Mouse (Mus musculus) midbrain, embryonic 10.5 days (tissue): ENCODE results near the gene Psmb3. TPM values are rescaled to one million over a fixed set of nuclear protein-coding genes. Genes with fewer than 3 reads are reported as not detected.

ENCODE experiments used
- DNase-seq: peaks from one replicate; pipeline ENCODE4 v3.0.0-alpha.2; 2017; ENCODE audit warnings: low spot score
- H3K27ac ChIP-seq: fragments of 300-500 bp; sonication (generic); replicated peaks from 2 replicates; pipeline ENCODE4 v1.5.1; 2016; ENCODE audit warnings: mild to moderate bottlenecking
- H3K27me3 ChIP-seq: fragments of 300-500 bp; sonication (generic); 2 replicates; pipeline ENCODE4 v1.6.1; 2016; ENCODE audit warnings: low read depth, mild to moderate bottlenecking; ENCODE audit not compliant: poor library complexity, severe bottlenecking
- H3K36me3 ChIP-seq: fragments of 300-500 bp; sonication (generic); 2 replicates; pipeline ENCODE4 v1.6.1; 2016; ENCODE audit warnings: mild to moderate bottlenecking, moderate library complexity
- H3K4me1 ChIP-seq: fragments of 300-500 bp; sonication (generic); 2 replicates; pipeline ENCODE4 v1.6.1; 2016
- H3K4me3 ChIP-seq: fragments of 300-500 bp; sonication (generic); 2 replicates; pipeline ENCODE4 v1.5.1; 2016; ENCODE audit warnings: mild to moderate bottlenecking, moderate library complexity
- H3K9me3 ChIP-seq: fragments of 300-500 bp; sonication (generic); replicated peaks from 2 replicates; pipeline ENCODE4 v1.6.1; 2016; ENCODE audit warnings: mild to moderate bottlenecking
- WGBS: fragments of 180-500 bp; shearing (Covaris S2); methylation state at CpG from one replicate; pipeline ENCODE4 v1.1.7; 2016; 5-methylcytosine and 5-hydroxymethylcytosine counted together
- polyA plus RNA-seq: library from polyadenylated mRNA; unstranded; fragments of >200 nt; fragmentation: Nextera tagmentation; extraction: Ambion mirVana; gene quantifications from 2 replicates; pipeline ENCODE4 v1.2.1, GENCODE M21; 2016

Gene Psmb3
- polyA plus RNA-seq, 1 experiment from 2014 or later: 631 TPM

DNA sequence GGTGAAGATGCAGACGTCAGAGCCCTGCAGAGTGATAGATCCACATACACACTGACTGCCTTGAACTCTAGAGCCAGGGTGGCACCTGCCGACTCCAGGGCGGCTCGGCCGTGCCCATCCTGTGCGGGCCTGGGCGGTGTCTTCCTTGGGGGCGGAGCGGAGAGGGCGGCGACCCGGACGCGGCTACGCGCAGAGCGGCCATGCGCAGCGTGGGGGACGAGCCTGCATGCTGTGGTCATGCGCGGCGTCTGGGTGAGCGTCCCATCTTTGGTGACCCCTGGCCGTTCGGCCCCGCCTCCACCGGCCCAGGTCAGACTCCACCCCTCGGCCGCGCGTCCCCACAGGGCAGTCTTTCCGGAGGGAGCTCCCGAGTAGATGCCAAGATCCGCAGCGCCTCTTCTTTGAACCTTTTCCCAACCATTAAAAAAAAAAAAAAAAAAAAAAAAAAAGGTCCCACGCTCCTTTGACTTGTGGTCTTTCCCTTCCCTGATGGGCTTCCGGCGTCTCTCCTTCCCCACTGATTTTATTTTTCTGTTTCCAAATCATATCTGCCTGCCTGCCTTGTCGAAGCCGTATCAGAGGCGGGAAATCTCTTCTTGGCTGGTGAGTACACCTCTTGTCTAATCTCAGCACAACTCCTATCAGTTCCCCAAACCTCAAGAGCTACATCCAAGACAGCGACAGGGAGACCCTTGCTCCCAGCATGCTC is 17.4 kb upstream of the Psmb3 start, which contains the start of gene Cisd3:
Cisd3 (plus strand) TSS at position 214 of the 709 bp plus-strand sequence.
- peaks cover 36% of the 10 kb centered on the region for H3K4me1 ChIP-seq
- DNase-seq: peak; percentile 86
- 1% methylated on average over 43 of the region's 43 CpGs for WGBS
- peak within 1 kb of the TSS; percentile 47 for H3K4me3 ChIP-seq
- no peaks in the 10 kb centered on the region for H3K9me3 ChIP-seq
- H3K27ac ChIP-seq: peak within 1 kb of the TSS; percentile 71
- H3K36me3 ChIP-seq: peaks cover 64% of the 10 kb centered on the region
- no peaks in the 10 kb centered on the region for H3K27me3 ChIP-seq

DNA sequence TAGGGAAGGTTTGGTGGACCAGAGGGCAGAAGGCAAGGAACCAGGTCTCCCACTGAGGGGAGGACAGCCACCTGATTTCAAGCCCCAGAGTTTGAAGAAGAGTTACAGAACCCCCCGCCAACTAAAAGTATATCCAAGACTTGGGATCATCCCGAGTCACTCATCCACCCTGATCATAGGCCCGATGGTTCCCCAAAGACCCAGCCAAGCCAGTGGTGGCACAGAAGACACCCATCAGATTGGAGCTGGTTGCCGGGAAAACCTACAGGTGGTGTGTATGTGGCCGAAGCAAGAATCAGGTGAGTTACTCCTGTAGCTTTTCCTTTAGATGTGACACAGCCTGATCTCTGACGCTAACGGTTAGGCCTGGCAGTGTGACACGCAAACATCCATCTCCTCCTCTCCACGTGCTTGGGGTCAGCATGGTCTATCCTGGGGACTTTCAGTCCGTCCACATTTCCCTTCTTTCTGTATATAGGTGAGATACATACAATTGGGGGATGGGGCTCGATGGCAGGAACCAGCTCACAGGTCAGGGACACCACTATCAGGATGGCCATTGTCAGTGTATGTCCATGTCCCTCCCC is 16.8 kb upstream of the Psmb3 start:
- peak overlapping the region; percentile 47 for H3K4me3 ChIP-seq
- peaks cover 65% of the 10 kb centered on the region for H3K36me3 ChIP-seq
- H3K4me1 ChIP-seq: peaks cover 35% of the 10 kb centered on the region
- DNase-seq: no peak
- H3K27ac ChIP-seq: 0 out of 2 replicates have a peak overlapping the region, but pooled peaks have one; percentile 47
- 72% methylated on average over 11 of the region's 11 CpGs for WGBS
- H3K27me3 ChIP-seq: no peaks in the 10 kb centered on the region
- no peaks in the 10 kb centered on the region for H3K9me3 ChIP-seq

DNA sequence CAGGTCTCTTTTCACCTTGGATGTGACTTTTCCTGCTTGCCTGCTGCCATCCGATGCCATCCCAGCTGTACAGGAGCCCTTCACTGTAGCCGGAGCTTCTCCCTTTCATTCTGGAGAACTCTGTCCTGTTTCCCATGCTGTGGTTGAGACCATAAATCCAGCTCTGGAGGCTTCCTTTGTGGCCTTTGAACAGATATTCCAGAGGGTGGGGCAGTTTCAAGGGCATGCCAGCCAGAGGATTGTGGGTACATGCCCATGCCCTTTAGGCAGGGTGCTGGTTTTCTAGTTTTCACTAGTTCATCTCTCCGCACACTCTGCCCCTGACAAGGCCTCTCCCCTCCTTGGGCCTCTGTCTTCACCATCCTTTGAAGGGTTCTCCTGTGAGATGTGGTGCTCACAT is 16.1 kb upstream of the Psmb3 start:
- no peak overlapping the region for H3K4me3 ChIP-seq

DNA sequence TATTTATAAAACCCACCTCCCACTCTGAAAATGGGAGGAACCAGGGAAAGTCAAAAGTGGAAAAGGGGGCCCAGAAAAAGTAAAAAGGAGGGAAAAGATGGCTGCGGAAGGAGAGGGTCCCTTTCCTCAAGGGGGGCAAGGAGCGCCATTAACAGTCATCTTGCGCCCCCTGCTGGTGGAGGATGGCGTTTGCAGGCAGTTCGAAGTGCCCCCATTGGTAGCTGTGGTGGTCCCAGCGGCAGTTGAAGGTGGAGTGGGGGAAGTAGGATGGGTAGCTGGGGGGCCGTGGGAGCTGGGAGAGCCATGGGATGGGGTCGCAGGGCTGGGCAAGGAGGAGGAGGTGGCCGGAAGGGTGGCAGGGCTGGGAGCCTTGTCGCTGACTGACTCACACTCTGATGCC is 13.3 kb upstream of the Psmb3 start:
- WGBS: 38% methylated on average over 10 of the region's 10 CpGs
- peaks cover 71% of the 10 kb centered on the region for H3K36me3 ChIP-seq
- H3K27me3 ChIP-seq: no peaks in the 10 kb centered on the region
- H3K4me1 ChIP-seq: peaks cover 33% of the 10 kb centered on the region
- H3K4me3 ChIP-seq: peak overlapping the region; percentile 12; the same call in 1 of the 2 replicates
- no peaks in the 10 kb centered on the region for H3K9me3 ChIP-seq
- DNase-seq: peak; percentile 81
- H3K27ac ChIP-seq: no peak overlapping the region

More for the DNA sequence above, 16.1 kb upstream of the Psmb3 start:
- peaks cover 65% of the 10 kb centered on the region for H3K36me3 ChIP-seq
- DNase-seq: no peak
- H3K9me3 ChIP-seq: no peaks in the 10 kb centered on the region
- WGBS: 96% methylated on average over 3 of the region's 3 CpGs
- peaks cover 32% of the 10 kb centered on the region for H3K4me1 ChIP-seq
- no peaks in the 10 kb centered on the region for H3K27me3 ChIP-seq
- H3K27ac ChIP-seq: no peak overlapping the region

DNA sequence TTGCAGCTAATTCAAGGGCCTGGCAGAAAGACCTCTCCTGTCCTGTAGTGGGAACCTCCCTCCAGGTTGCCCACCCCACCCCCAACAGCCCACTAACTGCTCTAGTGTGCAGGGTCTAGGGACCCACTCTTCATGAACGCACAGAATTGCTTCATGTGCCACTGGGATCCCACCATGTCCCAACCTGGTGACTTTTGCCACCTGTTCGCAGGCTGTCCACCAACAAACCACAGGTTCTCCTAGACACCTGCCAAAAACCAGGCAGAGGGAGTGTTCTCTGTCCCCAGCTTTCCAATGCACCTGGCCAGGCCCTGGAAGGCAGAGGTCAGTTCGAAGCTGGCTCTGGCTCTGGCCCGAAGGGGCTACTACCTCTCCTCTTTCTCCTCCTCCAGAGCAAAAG is 8.8 kb upstream of the Psmb3 start:
- no peaks in the 10 kb centered on the region for H3K9me3 ChIP-seq
- WGBS: 93% methylated on average over 4 of the region's 4 CpGs
- H3K4me1 ChIP-seq: peaks cover 51% of the 10 kb centered on the region
- no peak overlapping the region for H3K27ac ChIP-seq
- H3K4me3 ChIP-seq: 0 out of 2 replicates have a peak overlapping the region, but pooled peaks have one; percentile 90
- DNase-seq: no peak
- H3K36me3 ChIP-seq: peaks cover 57% of the 10 kb centered on the region
- H3K27me3 ChIP-seq: no peaks in the 10 kb centered on the region

DNA sequence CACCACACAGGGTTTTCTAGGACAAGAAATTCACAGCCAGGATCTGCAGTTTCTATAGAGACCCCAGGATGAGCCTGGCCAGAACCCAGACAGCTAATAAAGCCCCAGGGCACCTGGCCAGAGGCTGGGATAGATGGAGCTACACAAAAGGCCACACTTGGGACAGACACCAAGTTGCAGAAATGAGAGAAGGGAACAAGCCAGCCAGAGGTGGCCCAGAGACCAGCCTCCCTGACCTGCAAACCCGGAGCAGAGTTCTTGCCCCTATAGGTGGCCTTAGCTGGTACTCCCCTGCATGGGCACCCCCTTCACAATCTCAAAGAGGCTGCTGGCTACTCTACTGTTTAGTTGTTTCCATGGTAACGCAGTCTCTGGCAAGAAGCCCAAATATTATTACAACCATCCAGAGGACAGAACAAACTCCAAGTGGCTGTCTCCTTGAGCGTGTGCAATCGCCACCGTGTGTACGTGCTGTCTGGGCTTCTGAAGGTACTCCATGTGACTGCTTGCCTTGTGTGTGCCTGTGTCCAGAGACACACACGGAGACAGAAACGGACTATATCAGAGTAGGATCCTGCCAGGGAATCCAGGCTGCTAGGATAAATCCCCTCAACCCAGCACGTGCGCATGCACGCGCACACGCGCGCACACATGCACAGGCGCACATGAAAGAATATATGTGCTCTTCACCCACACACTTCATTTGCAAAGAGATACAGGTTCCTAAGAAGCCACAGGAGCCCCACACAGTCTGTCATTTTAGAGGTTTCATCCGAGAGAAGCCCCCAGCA is 8.1 kb upstream of the Psmb3 start:
- Histone ChIP-seq H3K4me1 (peaks cover 53% of the 10 kb centered on the region), H3K27me3 (no peaks in the 10 kb centered on the region), H3K9me3 (no peaks in the 10 kb centered on the region), H3K36me3 (peaks cover 52% of the 10 kb centered on the region), H3K27ac (peak overlapping the region; percentile 53; the same call in 1 of the 2 replicates), H3K4me3 (peak overlapping the region; percentile 90)
- DNase-seq: no peak
- 66% methylated on average over 17 of the region's 17 CpGs for WGBS

DNA sequence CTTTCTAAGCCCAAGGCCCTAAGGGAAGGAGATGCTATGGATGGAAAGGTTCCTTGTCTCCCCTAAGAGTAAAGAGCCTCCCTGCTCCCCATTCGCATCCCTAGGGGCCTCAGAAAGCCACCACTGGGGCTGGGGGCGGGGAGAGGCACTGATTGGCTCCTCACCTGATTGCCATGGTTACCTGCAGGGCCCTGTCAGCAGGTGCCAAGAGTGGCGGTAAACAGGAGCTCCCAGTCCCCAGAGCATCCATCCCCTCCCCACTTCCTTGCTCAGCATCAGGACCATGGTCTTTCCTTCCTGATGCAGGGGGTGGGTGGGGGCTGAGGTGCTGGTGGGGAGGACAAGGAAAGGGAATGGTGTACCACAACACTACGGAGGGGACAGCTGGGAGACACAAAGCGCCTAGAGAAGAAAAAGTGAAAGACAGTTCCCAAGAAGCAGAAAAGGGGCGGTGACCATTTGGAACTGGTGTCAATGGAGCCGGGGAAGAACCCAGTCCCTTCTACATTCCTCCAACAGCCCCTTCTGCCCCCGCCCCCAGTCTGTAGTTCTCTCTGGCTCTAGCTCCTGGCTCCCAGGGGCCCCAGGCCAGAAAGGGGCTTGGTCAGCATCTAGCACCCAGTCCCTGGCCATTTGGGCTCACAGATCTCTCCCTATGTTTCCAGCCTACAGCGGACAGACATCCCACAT is 7.3 kb upstream of the Psmb3 start:
- H3K27ac ChIP-seq: peak overlapping the region; percentile 53; the same call in 1 of the 2 replicates
- H3K9me3 ChIP-seq: no peaks in the 10 kb centered on the region
- H3K4me1 ChIP-seq: peaks cover 58% of the 10 kb centered on the region
- DNase-seq: no peak
- 31% methylated on average over 9 of the region's 9 CpGs for WGBS
- peaks cover 45% of the 10 kb centered on the region for H3K36me3 ChIP-seq
- no peaks in the 10 kb centered on the region for H3K27me3 ChIP-seq
- peak overlapping the region; percentile 90 for H3K4me3 ChIP-seq

DNA sequence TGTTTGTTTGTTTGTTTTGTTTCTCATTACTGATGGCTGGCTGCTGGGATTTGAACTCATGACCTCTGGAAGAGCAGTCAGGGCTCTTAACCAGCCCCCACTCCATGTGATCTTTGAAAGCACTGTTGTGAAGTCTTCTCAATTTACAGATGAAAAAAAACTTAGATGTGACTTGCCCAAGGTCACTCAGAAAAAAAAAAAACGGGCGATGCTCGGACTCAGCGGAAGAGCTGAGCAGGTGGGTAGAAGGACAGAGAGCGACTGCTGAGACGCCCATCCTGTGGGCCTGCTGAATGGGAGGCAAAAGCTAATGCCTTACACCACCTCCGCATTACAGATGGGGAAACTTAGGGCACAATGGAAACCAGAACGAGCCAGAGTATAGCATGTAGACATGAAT is 6.5 kb upstream of the Psmb3 start:
- Histone ChIP-seq H3K27ac (no peak overlapping the region), H3K27me3 (0 out of 2 replicates have a peak, but pooled peaks cover 5% of the 10 kb centered on the region), H3K4me3 (peak overlapping the region; percentile 90), H3K4me1 (peaks cover 66% of the 10 kb centered on the region), H3K9me3 (no peaks in the 10 kb centered on the region), H3K36me3 (peaks cover 36% of the 10 kb centered on the region)
- WGBS: 77% methylated on average over 8 of the region's 8 CpGs
- no peak for DNase-seq

DNA sequence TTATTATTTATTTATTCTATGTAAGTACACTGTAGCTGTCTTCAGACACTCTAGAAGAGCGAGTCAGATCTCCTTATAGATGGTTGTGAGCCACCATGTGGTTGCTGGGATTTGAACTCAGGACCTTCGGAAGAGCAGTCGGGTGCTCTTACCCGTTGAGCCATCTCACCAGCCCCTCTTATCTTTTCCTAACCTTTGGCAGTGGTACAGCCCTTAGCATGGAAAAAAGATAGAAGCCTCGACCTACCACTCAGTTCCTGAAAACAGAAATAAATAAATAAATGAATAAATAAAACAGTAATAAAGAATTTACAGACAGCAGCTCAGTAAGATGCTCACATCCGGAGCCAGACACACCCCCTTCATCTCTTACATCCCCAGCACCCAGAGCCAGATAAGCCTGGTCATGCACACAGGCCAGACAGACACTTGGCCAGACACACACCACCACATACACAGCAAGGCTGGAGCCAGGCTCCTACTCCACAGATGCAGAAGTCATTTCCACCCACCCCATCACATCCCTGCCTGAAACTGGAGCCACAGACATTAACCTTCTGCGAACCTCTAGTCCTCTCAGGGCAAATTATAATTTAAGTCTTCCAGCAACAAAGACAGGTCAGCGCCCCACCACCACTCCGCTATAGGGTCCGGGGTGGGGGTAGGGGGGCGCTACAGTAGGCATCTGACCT is 5.9 kb upstream of the Psmb3 start:
- Histone ChIP-seq H3K4me3 (peak overlapping the region; percentile 90), H3K27ac (peak overlapping the region; percentile 99), H3K27me3 (0 out of 2 replicates have a peak, but pooled peaks cover 7% of the 10 kb centered on the region), H3K9me3 (no peaks in the 10 kb centered on the region), H3K36me3 (peaks cover 30% of the 10 kb centered on the region), H3K4me1 (peaks cover 72% of the 10 kb centered on the region)
- 66% methylated on average over 11 of the region's 11 CpGs for WGBS
- DNase-seq: no peak

DNA sequence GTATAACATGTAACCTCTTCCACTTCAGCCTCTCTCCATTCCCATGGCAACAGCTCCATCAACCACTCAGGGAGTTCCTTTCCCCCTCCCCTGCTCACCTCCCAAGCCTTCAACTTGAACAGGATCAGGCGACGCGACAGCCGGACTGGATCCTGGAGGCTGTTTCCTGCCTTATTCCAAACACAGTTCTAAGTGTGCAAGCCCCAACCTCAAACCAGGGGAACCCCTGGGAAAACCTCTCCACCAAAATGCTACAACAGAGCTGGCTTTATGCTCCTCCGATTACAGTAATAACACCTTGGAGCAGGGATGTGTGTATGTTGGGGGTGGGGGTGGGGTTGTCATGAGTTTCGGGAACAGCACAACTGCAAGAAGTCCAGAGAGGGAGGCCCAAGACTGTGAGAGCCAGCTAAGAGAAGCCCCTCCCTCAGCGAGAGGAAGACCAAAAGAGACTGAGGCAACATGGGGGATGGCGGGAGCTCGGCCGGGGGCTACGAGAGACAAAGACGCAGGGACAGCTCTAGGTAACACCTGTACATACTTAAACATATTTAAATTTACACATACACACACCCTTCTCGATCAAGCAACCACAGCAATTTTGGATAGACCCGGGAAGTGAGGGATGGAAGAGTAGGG is 5.2 kb upstream of the Psmb3 start:
- H3K4me1 ChIP-seq: peaks cover 72% of the 10 kb centered on the region
- 3% methylated on average over 14 of the region's 14 CpGs for WGBS
- H3K27ac ChIP-seq: peak overlapping the region; percentile 99
- peak overlapping the region; percentile 90 for H3K4me3 ChIP-seq
- peaks cover 23% of the 10 kb centered on the region for H3K36me3 ChIP-seq
- peak; percentile 55 for DNase-seq
- no peaks in the 10 kb centered on the region for H3K9me3 ChIP-seq
- H3K27me3 ChIP-seq: 0 out of 2 replicates have a peak, but pooled peaks cover 7% of the 10 kb centered on the region
